Comparison of ENCODE assay signal across 22 mouse cellular contexts in the genomic region with DNA sequence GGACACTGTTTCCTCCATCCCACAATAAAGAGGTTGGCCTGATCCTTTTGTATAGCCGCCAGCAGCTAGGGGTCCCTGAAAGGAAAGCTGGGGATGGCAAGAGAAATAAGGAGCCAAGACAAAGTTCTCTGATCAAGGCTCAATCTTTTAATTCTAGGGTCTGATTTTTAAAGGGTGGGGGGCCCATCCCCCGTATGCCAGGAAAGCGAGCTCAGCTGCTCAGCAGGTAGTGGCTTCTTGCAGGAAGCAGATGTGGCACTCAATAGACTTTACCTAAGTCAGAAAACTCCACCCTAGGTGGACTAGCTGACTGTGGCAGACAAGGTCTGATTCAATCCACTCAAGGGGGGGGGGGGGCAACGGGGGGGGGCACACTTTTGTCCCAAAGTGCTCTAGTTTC. TPM values are rescaled to one million over a fixed set of nuclear protein-coding genes. Genes with fewer than 3 reads are reported as not detected.
A peak's percentile ranks its signal among the peaks of the same experiment; 100 is the strongest.
DNase-seq lines count a peak whose midpoint lies in the region; ATAC-seq and TF ChIP-seq lines count a peak whose summit lies in the region.
"Had no signal": no experiment of that assay in that cellular context is flagged by ENCODE, and none has a peak within 500 bp of the region (broad histone marks: within the 10 kb centered on the region; RNA-seq: fewer than 3 reads in every experiment).

No protein-coding gene starts in this region.

- H3K4me1 ChIP-seq in testis, adult 2 months (ENCODE audit: control insufficient read depth, insufficient read depth, low read length) = peaks cover 3% of the 10 kb centered on the region
- peaks cover 24% of the 10 kb centered on the region for H3K4me1 ChIP-seq in liver, embryonic 13.5 days (replicated peaks)
- peaks cover 24% of the 10 kb centered on the region for H3K4me1 ChIP-seq in liver, postnatal 0 days (ENCODE audit: insufficient read depth)

- H3K36me3 ChIP-seq in testis, adult 2 months (ENCODE audit: control insufficient read depth, insufficient read depth, low read length) = no peaks in the 10 kb centered on the region
- H3K36me3 ChIP-seq in liver, embryonic 13.5 days = no peaks in the 10 kb centered on the region
- no peaks in the 10 kb centered on the region for H3K36me3 ChIP-seq in liver, postnatal 0 days (replicated peaks; ENCODE audit: insufficient read depth, low read length)
- H3K36me3 ChIP-seq: embryonic facial prominence, embryonic 12.5 days; forebrain, embryonic 15.5 days; heart, embryonic 15.5 days; hindbrain, embryonic 10.5 days; hindbrain, embryonic 15.5 days had no signal

- WGBS in liver, embryonic 13.5 days (ENCODE audit: insufficient replicate concordance) = 59% methylated on average over 4 of the region's 4 CpGs
- WGBS in liver, postnatal 0 days (ENCODE audit: insufficient replicate concordance) = 41% methylated on average over 4 of the region's 4 CpGs

- TF ChIP-seq CTCF in testis, adult 2 months (IDR thresholded peaks at IDR 0.05; ENCODE audit: control insufficient read depth, insufficient read depth, insufficient replicate concordance, low read depth, low read length) = no peak
- TF ChIP-seq CTCF in liver, postnatal 0 days (IDR thresholded peaks at IDR 0.05; ENCODE audit: low read depth) = no peak

- no peaks in the 10 kb centered on the region for H3K9me3 ChIP-seq in liver, embryonic 13.5 days (replicated peaks)
- H3K9me3 ChIP-seq in liver, postnatal 0 days (ENCODE audit: low read length) = no peaks in the 10 kb centered on the region
- H3K9me3 ChIP-seq: embryonic facial prominence, embryonic 12.5 days; forebrain, embryonic 15.5 days; heart, embryonic 15.5 days; hindbrain, embryonic 10.5 days; hindbrain, embryonic 15.5 days had no signal

- no peak for DNase-seq in testis, postnatal 14 days (ENCODE audit: low spot score)
- DNase-seq in liver, embryonic 13.5 days = no peak
- no peak for DNase-seq in liver, postnatal 0 days
- DNase-seq in adrenal gland, postnatal 4 days (ENCODE audit: low spot score in 2 of 2) = no peak
- DNase-seq in thymus, postnatal 4 days = no peak
- no peak for DNase-seq in layer of hippocampus, adult 11-12 months (ENCODE audit: low spot score)
- DNase-seq: adrenal gland, adult 2 months; adrenal gland, postnatal 25 days; cerebellum, adult 11-12 months; cerebellum, adult 9-10 months; cerebellum, postnatal 25 days; gastrocnemius, postnatal 10 days; heart, adult 2 months; heart, postnatal 14 days had no signal

- ATAC-seq in liver, embryonic 13.5 days (ENCODE audit: low read depth) = no peak
- ATAC-seq in liver, postnatal 0 days = no peak
- ATAC-seq: forebrain, embryonic 15.5 days had no signal

- H3K4me2 ChIP-seq in liver, embryonic 13.5 days = peak overlapping the region; percentile 47
- H3K4me2 ChIP-seq in liver, postnatal 0 days (ENCODE audit: low read depth, low read length) = peak overlapping the region; percentile 63
- H3K4me2 ChIP-seq: embryonic facial prominence, embryonic 12.5 days; forebrain, embryonic 15.5 days; heart, embryonic 11.5 days; heart, embryonic 15.5 days; hindbrain, embryonic 15.5 days had no signal

- H3K4me3 ChIP-seq in testis, adult 2 months (ENCODE audit: control insufficient read depth, low read depth, low read length) = peak overlapping the region; percentile 37; the same call in 1 of the 2 replicates
- H3K4me3 ChIP-seq in liver, embryonic 13.5 days (replicated peaks) = peak overlapping the region; percentile 54; the same call in 1 of the 2 replicates
- H3K4me3 ChIP-seq in liver, postnatal 0 days (ENCODE audit: low read depth, low read length) = peak overlapping the region; percentile 50
- H3K4me3 ChIP-seq: embryonic facial prominence, embryonic 12.5 days; forebrain, embryonic 15.5 days; heart, adult 2 months; heart, embryonic 15.5 days; hindbrain, embryonic 10.5 days; hindbrain, embryonic 15.5 days had no signal

- no peak overlapping the region for H3K9ac ChIP-seq in liver, embryonic 13.5 days
- H3K9ac ChIP-seq in liver, postnatal 0 days (replicated peaks) = no peak overlapping the region
- H3K9ac ChIP-seq: embryonic facial prominence, embryonic 12.5 days; forebrain, embryonic 15.5 days; heart, embryonic 15.5 days; hindbrain, embryonic 15.5 days had no signal

- TF ChIP-seq EP300 in liver, postnatal 0 days (IDR thresholded peaks at IDR 0.05; ENCODE audit: low read depth) = no peak

- H3K27me3 ChIP-seq in testis, adult 2 months (ENCODE audit: control insufficient read depth, insufficient read depth, low read length) = no peaks in the 10 kb centered on the region
- 0 out of 2 replicates have a peak, but pooled peaks cover 3% of the 10 kb centered on the region for H3K27me3 ChIP-seq in liver, embryonic 13.5 days
- no peaks in the 10 kb centered on the region for H3K27me3 ChIP-seq in liver, postnatal 0 days (ENCODE audit: insufficient read depth, low read length)
- H3K27me3 ChIP-seq: CH12.LX; embryonic facial prominence, embryonic 12.5 days; forebrain, embryonic 15.5 days; heart, embryonic 15.5 days; hindbrain, embryonic 15.5 days had no signal

- no peak for TF ChIP-seq POLR2A in testis, adult 2 months (IDR thresholded peaks at IDR 0.05; ENCODE audit: control insufficient read depth, low read depth, low read length)

- no peak overlapping the region for H3K27ac ChIP-seq in testis, adult 2 months (ENCODE audit: control insufficient read depth, insufficient read depth, low read depth, low read length)
- peak overlapping the region; percentile 73 for H3K27ac ChIP-seq in liver, embryonic 13.5 days
- H3K27ac ChIP-seq in liver, postnatal 0 days (ENCODE audit: low read depth) = peak overlapping the region; percentile 95
- H3K27ac ChIP-seq: embryonic facial prominence, embryonic 12.5 days; forebrain, embryonic 15.5 days; heart, adult 2 months; heart, embryonic 15.5 days; hindbrain, embryonic 10.5 days; hindbrain, embryonic 15.5 days had no signal

RNA-seq across cellular contexts. Expression of a gene that starts 1.9 kb away (rescaled TPM):
- 8.0 and 8.3 TPM in 2 replicates for polyA plus RNA-seq in testis, adult 2 months (2012; rRNA removed)
- polyA plus RNA-seq in liver, embryonic 13.5 days (2015; fragmentation: Nextera tagmentation; extraction: Ambion mirVana) = 3,578 and 3,897 TPM in 2 replicates
- 20,306 and 20,852 TPM in 2 replicates for polyA plus RNA-seq in liver, postnatal 0 days (2015; fragmentation: Nextera tagmentation; extraction: Ambion mirVana)
- total RNA-seq in adrenal gland, postnatal 4 days (2021) = 100 to 1,000 TPM in 1 of 2 experiments, 10 to 100 TPM in 1; 18.3 to 847 TPM

RNA-seq across cellular contexts. Expression of a gene that starts 4.5 kb away (rescaled TPM):
- polyA plus RNA-seq in testis, adult 2 months (2012; rRNA removed) = 4.5 and 6.5 TPM in 2 replicates
- polyA plus RNA-seq in liver, embryonic 13.5 days (2015; fragmentation: Nextera tagmentation; extraction: Ambion mirVana) = 19.3 and 21.4 TPM in 2 replicates
- 5.7 and 6.6 TPM in 2 replicates for polyA plus RNA-seq in liver, postnatal 0 days (2015; fragmentation: Nextera tagmentation; extraction: Ambion mirVana)
- 10 to 100 TPM; 41.6 to 43.5 TPM for total RNA-seq in adrenal gland, postnatal 4 days (2021)

RNA-seq across cellular contexts. Expression of a gene that starts 7.4 kb away (rescaled TPM):
- 5.8 and 8.2 TPM in 2 replicates for polyA plus RNA-seq in testis, adult 2 months (2012; rRNA removed)
- 68.2 and 69.6 TPM in 2 replicates for polyA plus RNA-seq in liver, embryonic 13.5 days (2015; fragmentation: Nextera tagmentation; extraction: Ambion mirVana)
- 171 and 176 TPM in 2 replicates for polyA plus RNA-seq in liver, postnatal 0 days (2015; fragmentation: Nextera tagmentation; extraction: Ambion mirVana)
- 10 to 100 TPM; 22.4 to 23.2 TPM for total RNA-seq in adrenal gland, postnatal 4 days (2021)

RNA-seq across cellular contexts. Expression of a gene that starts 13.0 kb away (rescaled TPM):
- polyA plus RNA-seq in testis, adult 2 months (2012; rRNA removed) = 0.04 and 0.16 TPM in 2 replicates
- polyA plus RNA-seq in liver, embryonic 13.5 days (2015; fragmentation: Nextera tagmentation; extraction: Ambion mirVana) = 0.39 and 0.52 TPM in 2 replicates
- polyA plus RNA-seq in liver, postnatal 0 days (2015; fragmentation: Nextera tagmentation; extraction: Ambion mirVana) = 49.6 and 53.1 TPM in 2 replicates
- total RNA-seq in adrenal gland, postnatal 4 days (2021) = 10 to 100 TPM in 1 of 2 experiments, under 1 TPM in 1; 0.92 to 10.3 TPM
- total RNA-seq: adrenal gland, postnatal 25 days; gastrocnemius, postnatal 10 days; heart, adult 2 months had no signal
- polyA plus RNA-seq: adrenal gland, adult 2 months; heart, adult 2 months had no signal

RNA-seq across cellular contexts. Expression of a gene that starts 23.4 kb away (rescaled TPM):
- polyA plus RNA-seq in testis, adult 2 months (2012; rRNA removed) = 0.52 and 1.0 TPM in 2 replicates
- 0.43 and 0.46 TPM in 2 replicates for polyA plus RNA-seq in liver, embryonic 13.5 days (2015; fragmentation: Nextera tagmentation; extraction: Ambion mirVana)
- polyA plus RNA-seq in liver, postnatal 0 days (2015; fragmentation: Nextera tagmentation; extraction: Ambion mirVana) = 0.41 and 0.51 TPM in 2 replicates
- total RNA-seq in adrenal gland, postnatal 4 days (2021) = 1 to 10 TPM; 4.3 to 4.5 TPM

Comparison
In these comparisons a context has a peak if more than half of its experiments do, and no peak if none do; other contexts are left out.
1. RNA of a gene that starts 1.9 kb away (polyA plus RNA-seq): 20,306 to 20,852 TPM in liver, postnatal 0 days and 3,578 to 3,897 TPM in liver, embryonic 13.5 days; 8.0 to 8.3 TPM in testis, adult 2 months; every median in the first group is over 100 times any median in the second.
2. Peak in every context shown above with its lines, with median percentiles within 50 percentile points of each other: H3K4me3 ChIP-seq.